ENCODE assay signal across 10 mouse cellular contexts in genomic region chr19:7275131-7275789, GRCm38 (mm10). TPM values are rescaled to one million over a fixed set of nuclear protein-coding genes. Genes with fewer than 3 reads are reported as not detected.
DNase-seq lines count a peak whose midpoint lies in the region; ATAC-seq and TF ChIP-seq lines count a peak whose summit lies in the region.
"Had no signal": no experiment of that assay in that cellular context is flagged by ENCODE, and none has a peak within 500 bp of the region (broad histone marks: within the 10 kb centered on the region; RNA-seq: fewer than 3 reads in every experiment).

No protein-coding gene starts in this region.

- TF ChIP-seq EP300 in lung, postnatal 0 days (IDR thresholded peaks at IDR 0.05) = no peak

- no peaks in the 10 kb centered on the region for H3K4me1 ChIP-seq in lung, postnatal 0 days (ENCODE audit: insufficient read depth, low read depth, low read length)
- peaks cover 22% of the 10 kb centered on the region for H3K4me1 ChIP-seq in hindbrain, embryonic 11.5 days (replicated peaks; ENCODE audit: control insufficient read depth, insufficient read depth, low read length)
- peaks cover 23% of the 10 kb centered on the region for H3K4me1 ChIP-seq in stomach, embryonic 15.5 days

- peaks cover 21% of the 10 kb centered on the region for H3K36me3 ChIP-seq in lung, postnatal 0 days (ENCODE audit: insufficient read depth, low read length)
- peaks cover 29% of the 10 kb centered on the region for H3K36me3 ChIP-seq in hindbrain, embryonic 11.5 days (ENCODE audit: control insufficient read depth, insufficient read depth, low read length)
- H3K36me3 ChIP-seq in stomach, embryonic 15.5 days = peaks cover 55% of the 10 kb centered on the region

- H3K4me3 ChIP-seq in lung, postnatal 0 days (ENCODE audit: low read depth, low read length) = no peak overlapping the region
- no peak overlapping the region for H3K4me3 ChIP-seq in hindbrain, embryonic 11.5 days (ENCODE audit: low read depth, low read length)
- H3K4me3 ChIP-seq in stomach, embryonic 15.5 days (replicated peaks) = no peak overlapping the region

- no peak for TF ChIP-seq CTCF in lung, postnatal 0 days (IDR thresholded peaks at IDR 0.05)

- H3K9ac ChIP-seq in lung, postnatal 0 days (replicated peaks; ENCODE audit: low read depth) = no peak overlapping the region
- H3K9ac ChIP-seq in hindbrain, embryonic 11.5 days (ENCODE audit: low read depth, low read length) = no peak overlapping the region
- H3K9ac ChIP-seq in stomach, embryonic 15.5 days = no peak overlapping the region

- no peaks in the 10 kb centered on the region for H3K27me3 ChIP-seq in lung, postnatal 0 days (replicated peaks; ENCODE audit: insufficient read depth, low read length)
- no peaks in the 10 kb centered on the region for H3K27me3 ChIP-seq in hindbrain, embryonic 11.5 days (ENCODE audit: control insufficient read depth, insufficient read depth, low read length)
- H3K27me3 ChIP-seq in stomach, embryonic 15.5 days (replicated peaks) = no peaks in the 10 kb centered on the region

- DNase-seq in adrenal gland, adult 2 months = peak; percentile 72
- no peak for DNase-seq in adrenal gland, adult 18-20 months (ENCODE audit: low spot score in 2 of 2)
- DNase-seq in lung, postnatal 0 days (ENCODE audit: low spot score) = no peak
- no peak for DNase-seq in lung, postnatal 10 days
- no peak for DNase-seq in hindbrain, embryonic 11.5 days (ENCODE audit: low spot score)
- no peak for DNase-seq in frontal cortex, postnatal 25 days (ENCODE audit: low spot score in 2 of 2)
- no peak for DNase-seq in right cerebral cortex, postnatal 36 days (ENCODE audit: low spot score in 2 of 2)
- DNase-seq: lung, postnatal 36 days; spleen, adult 18-20 months had no signal

- H3K4me2 ChIP-seq in lung, postnatal 0 days (replicated peaks; ENCODE audit: low read depth, low read length) = no peak overlapping the region
- 0 out of 2 replicates have a peak overlapping the region, but pooled peaks have one; percentile 2 for H3K4me2 ChIP-seq in hindbrain, embryonic 11.5 days (replicated peaks; ENCODE audit: low read depth, low read length)
- no peak overlapping the region for H3K4me2 ChIP-seq in stomach, embryonic 15.5 days

- 31% methylated on average over 7 of the region's 7 CpGs for WGBS in lung, postnatal 0 days
- WGBS in hindbrain, embryonic 11.5 days = 56% methylated on average over 7 of the region's 7 CpGs
- 37% methylated on average over 7 of the region's 7 CpGs for WGBS in stomach, embryonic 15.5 days

- no peaks in the 10 kb centered on the region for H3K9me3 ChIP-seq in lung, postnatal 0 days (ENCODE audit: low read length)
- H3K9me3 ChIP-seq in hindbrain, embryonic 11.5 days (ENCODE audit: control insufficient read depth, low read length) = no peaks in the 10 kb centered on the region
- no peaks in the 10 kb centered on the region for H3K9me3 ChIP-seq in stomach, embryonic 15.5 days

- no peak overlapping the region for H3K27ac ChIP-seq in lung, postnatal 0 days (ENCODE audit: low read length)
- H3K27ac ChIP-seq in hindbrain, embryonic 11.5 days (ENCODE audit: low read depth, low read length) = peak overlapping the region; percentile 83
- peak overlapping the region; percentile 31; the same call in 1 of the 2 replicates for H3K27ac ChIP-seq in stomach, embryonic 15.5 days

- ATAC-seq in lung, postnatal 0 days = 0 out of 2 replicates have a peak, but pooled peaks have one; percentile 23
- no peak for ATAC-seq in hindbrain, embryonic 11.5 days (ENCODE audit: low FRiP score)
- no peak for ATAC-seq in stomach, embryonic 15.5 days (ENCODE audit: insufficient read depth, low FRiP score, low read depth)

RNA-seq across cellular contexts. Expression of gene Rcor2, which starts 8.1 kb away (rescaled TPM):
- total RNA-seq in adrenal gland, adult 2 months (2021) = 1 to 10 TPM; 1.9 to 6.3 TPM
- 4.7 and 7.4 TPM in 2 replicates for polyA plus RNA-seq in adrenal gland, adult 2 months (2012; rRNA removed)
- total RNA-seq in adrenal gland, adult 18-20 months (2021) = 1 to 10 TPM; 1.5 to 2.5 TPM
- polyA plus RNA-seq in lung, postnatal 0 days (2015; fragmentation: Nextera tagmentation; extraction: Ambion mirVana) = 1.3 and 1.5 TPM in 2 replicates
- 28.1 and 31.4 TPM in 2 replicates for polyA plus RNA-seq in hindbrain, embryonic 11.5 days (2014; fragmentation: Nextera tagmentation; extraction: Ambion mirVana)
- polyA plus RNA-seq in stomach, embryonic 15.5 days (2015; fragmentation: Nextera tagmentation; extraction: Ambion mirVana) = 13.4 and 15.0 TPM in 2 replicates

RNA-seq across cellular contexts. Expression of gene Naa40, which starts 34.3 kb away (rescaled TPM):
- 10 to 100 TPM; 18.5 to 19.9 TPM for total RNA-seq in adrenal gland, adult 2 months (2021)
- 18.0 and 19.9 TPM in 2 replicates for polyA plus RNA-seq in adrenal gland, adult 2 months (2012; rRNA removed)
- 10 to 100 TPM; 18.6 to 20.7 TPM for total RNA-seq in adrenal gland, adult 18-20 months (2021)
- polyA plus RNA-seq in lung, postnatal 0 days (2015; fragmentation: Nextera tagmentation; extraction: Ambion mirVana) = 16.6 and 17.7 TPM in 2 replicates
- polyA plus RNA-seq in hindbrain, embryonic 11.5 days (2014; fragmentation: Nextera tagmentation; extraction: Ambion mirVana) = 79.9 and 87.6 TPM in 2 replicates
- polyA plus RNA-seq in stomach, embryonic 15.5 days (2015; fragmentation: Nextera tagmentation; extraction: Ambion mirVana) = 47.0 and 51.6 TPM in 2 replicates

RNA-seq across cellular contexts. Expression of gene Cox8a, which starts 57.8 kb away (rescaled TPM):
- total RNA-seq in adrenal gland, adult 2 months (2021) = 1,000 to 10,000 TPM; 1,087 to 1,191 TPM
- polyA plus RNA-seq in adrenal gland, adult 2 months (2012; rRNA removed) = 2,774 and 3,841 TPM in 2 replicates
- total RNA-seq in adrenal gland, adult 18-20 months (2021) = 1,000 to 10,000 TPM; 1,005 to 1,597 TPM
- 889 and 976 TPM in 2 replicates for polyA plus RNA-seq in lung, postnatal 0 days (2015; fragmentation: Nextera tagmentation; extraction: Ambion mirVana)
- polyA plus RNA-seq in hindbrain, embryonic 11.5 days (2014; fragmentation: Nextera tagmentation; extraction: Ambion mirVana) = 762 and 780 TPM in 2 replicates
- polyA plus RNA-seq in stomach, embryonic 15.5 days (2015; fragmentation: Nextera tagmentation; extraction: Ambion mirVana) = 988 and 1,377 TPM in 2 replicates
